Mouse (Mus musculus) MEL (cell line): ENCODE measurements at regions not wholly inside any gene's neighbourhood (a gene's known extent, or its start where the extent isn't known, plus 50 kb on each side); places are given as distances from the start of the nearest gene placed in this dataset.

Experiments
- CHD2 ChIP-seq: IDR thresholded peaks from 2 replicates; pipeline ENCODE4 v1.6.1; 2011; ENCODE audit warnings: low read length, improper control_type of control experiment
- USF1 ChIP-seq: IDR thresholded peaks from 2 replicates; pipeline ENCODE4 v1.6.1; 2014; ENCODE audit warnings: low read depth, mild to moderate bottlenecking, inconsistent platforms, low read length, improper control_type of control experiment, moderate library complexity

DNA sequence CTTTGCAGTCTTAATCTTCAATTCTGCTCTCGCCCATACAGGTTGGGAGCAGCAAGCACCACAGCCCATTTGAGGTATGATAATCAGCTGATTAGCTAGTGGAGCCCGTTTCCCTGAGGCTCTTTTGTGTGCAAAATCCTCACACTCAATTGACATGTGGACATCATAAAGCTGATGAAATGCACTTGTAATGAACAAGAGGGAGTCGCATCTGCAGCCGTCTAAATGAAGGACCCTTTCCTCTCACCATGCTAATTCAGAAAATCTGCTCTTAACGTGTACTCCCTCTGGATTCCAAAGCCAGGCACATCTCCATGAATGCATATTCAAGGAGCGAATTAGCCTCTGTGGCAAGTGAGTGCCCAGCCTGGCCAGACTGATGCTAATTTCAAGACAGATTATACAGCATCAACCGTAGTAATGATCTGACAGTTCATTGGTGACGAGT, 219.0 kb upstream of the Atp5g3 start:
- TF ChIP-seq USF1: no peak
- no peak for TF ChIP-seq CHD2
